Mouse (Mus musculus): ENCODE data around the gene Nol8. TPM values are rescaled to one million over a fixed set of nuclear protein-coding genes. Genes with fewer than 3 reads are reported as not detected.

Nol8 gene
- polyA plus RNA-seq, 1 experiment from 2014 or later, result 9.4 TPM

GRCm38 (mm10) chr13:49644731-49645529 lies 7.9 kb upstream of the Nol8 start:
- TF ChIP-seq EP300 (optimal IDR thresholded peaks at IDR 0.05) (peak; percentile 44), CTCF (IDR thresholded peaks at IDR 0.05; ENCODE audit: low read depth) (peak; percentile 79)
- Histone ChIP-seq H3K9ac (ENCODE audit: low read length) (no peak overlapping the region), H3K27ac (replicated peaks) (peak overlapping the region; percentile 35), H3K4me2 (replicated peaks; ENCODE audit: low read depth) (no peak overlapping the region), H3K4me1 (replicated peaks; ENCODE audit: control insufficient read depth, insufficient read depth) (no peaks in the 10 kb centered on the region), H3K9me3 (ENCODE audit: control insufficient read depth, low read length) (no peaks in the 10 kb centered on the region), H3K27me3 (ENCODE audit: control insufficient read depth, insufficient read depth, low read length) (no peaks in the 10 kb centered on the region), H3K4me3 (ENCODE audit: low read depth, low read length) (no peak overlapping the region), H3K36me3 (ENCODE audit: control insufficient read depth, insufficient read depth, low read length) (no peaks in the 10 kb centered on the region)
- no peak for DNase-seq (ENCODE audit: low spot score)
- peak; percentile 71 for ATAC-seq (ENCODE audit: low FRiP score, low TSS enrichment)
- 32% methylated on average over 2 of the region's 2 CpGs for WGBS

- Histone ChIP-seq H3K27me3 (ENCODE audit: control insufficient read depth, insufficient read depth, low read length) (no peaks in the 10 kb centered on the region), H3K36me3 (ENCODE audit: control insufficient read depth, insufficient read depth, low read length) (no peaks in the 10 kb centered on the region), H3K9me3 (ENCODE audit: control insufficient read depth, low read length) (no peaks in the 10 kb centered on the region), H3K27ac (replicated peaks) (no peak overlapping the region), H3K4me2 (replicated peaks; ENCODE audit: low read depth) (no peak overlapping the region), H3K4me1 (replicated peaks; ENCODE audit: control insufficient read depth, insufficient read depth) (no peaks in the 10 kb centered on the region), H3K4me3 (ENCODE audit: low read depth, low read length) (no peak overlapping the region), H3K9ac (ENCODE audit: low read length) (no peak overlapping the region)
- TF ChIP-seq CTCF (IDR thresholded peaks at IDR 0.05; ENCODE audit: low read depth) (no peak), EP300 (optimal IDR thresholded peaks at IDR 0.05) (no peak)
- DNase-seq (ENCODE audit: low spot score) (no peak), ATAC-seq (ENCODE audit: low FRiP score, low TSS enrichment) (no peak)
- WGBS, result 74% methylated on average over 1 of the region's 1 CpGs
Observed at GRCm38 (mm10) chr13:49646019-49646418, 6.9 kb upstream of the Nol8 start.

DNA sequence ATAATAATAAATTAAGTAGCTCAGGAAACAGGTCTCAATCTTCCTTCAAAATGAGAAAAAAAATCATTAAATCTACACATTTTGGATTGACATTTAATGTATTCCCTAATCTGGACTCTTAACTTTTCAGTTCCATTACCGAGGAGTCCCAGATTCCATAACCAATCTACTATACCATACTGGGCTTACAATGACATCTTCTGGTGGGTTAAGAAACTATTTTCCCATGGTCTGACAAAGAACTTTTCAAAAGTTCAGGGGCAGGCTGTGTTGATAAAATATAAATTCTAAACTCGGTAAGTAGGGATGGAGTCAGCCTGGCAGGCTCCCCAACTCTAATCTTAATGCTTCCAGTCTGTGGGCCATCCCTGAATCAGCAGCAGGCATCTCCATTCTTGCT lies 1.7 kb upstream of the Nol8 start:
- Histone ChIP-seq H3K36me3 (ENCODE audit: control insufficient read depth, insufficient read depth, low read length) (no peaks in the 10 kb centered on the region), H3K4me3 (ENCODE audit: low read depth, low read length) (no peak overlapping the region), H3K4me1 (replicated peaks; ENCODE audit: control insufficient read depth, insufficient read depth) (no peaks in the 10 kb centered on the region), H3K4me2 (replicated peaks; ENCODE audit: low read depth) (no peak overlapping the region), H3K9me3 (ENCODE audit: control insufficient read depth, low read length) (no peaks in the 10 kb centered on the region), H3K9ac (ENCODE audit: low read length) (no peak overlapping the region), H3K27me3 (ENCODE audit: control insufficient read depth, insufficient read depth, low read length) (no peaks in the 10 kb centered on the region), H3K27ac (replicated peaks) (no peak overlapping the region)
- TF ChIP-seq EP300 (optimal IDR thresholded peaks at IDR 0.05), result no peak
- peak; percentile 57 for TF ChIP-seq CTCF (IDR thresholded peaks at IDR 0.05; ENCODE audit: low read depth)
- ATAC-seq (ENCODE audit: low FRiP score, low TSS enrichment) (no peak), DNase-seq (ENCODE audit: low spot score) (no peak)
- 22% methylated on average over 2 of the region's 2 CpGs for WGBS

GRCm38 (mm10) chr13:49651781-49652351 lies 1.0 kb upstream of the Nol8 start:
- Histone ChIP-seq H3K9ac (ENCODE audit: low read length) (peak overlapping the region; percentile 58), H3K27me3 (ENCODE audit: control insufficient read depth, insufficient read depth, low read length) (no peaks in the 10 kb centered on the region), H3K4me3 (ENCODE audit: low read depth, low read length) (peak overlapping the region; percentile 54), H3K9me3 (ENCODE audit: control insufficient read depth, low read length) (no peaks in the 10 kb centered on the region), H3K4me2 (replicated peaks; ENCODE audit: low read depth) (peak overlapping the region; percentile 89), H3K27ac (replicated peaks) (no peak overlapping the region), H3K4me1 (replicated peaks; ENCODE audit: control insufficient read depth, insufficient read depth) (no peaks in the 10 kb centered on the region), H3K36me3 (ENCODE audit: control insufficient read depth, insufficient read depth, low read length) (no peaks in the 10 kb centered on the region)
- no peak for TF ChIP-seq EP300 (optimal IDR thresholded peaks at IDR 0.05)
- TF ChIP-seq CTCF (IDR thresholded peaks at IDR 0.05; ENCODE audit: low read depth), result no peak
- 3% methylated on average over 4 of the region's 4 CpGs for WGBS
- DNase-seq (ENCODE audit: low spot score) (no peak), ATAC-seq (ENCODE audit: low FRiP score, low TSS enrichment) (no peak)

- no peak for TF ChIP-seq EP300 (optimal IDR thresholded peaks at IDR 0.05)
- TF ChIP-seq CTCF (IDR thresholded peaks at IDR 0.05; ENCODE audit: low read depth), result no peak
- ATAC-seq (ENCODE audit: low FRiP score, low TSS enrichment) (peak; percentile 80), DNase-seq (ENCODE audit: low spot score) (no peak)
- under 1% methylated on average over 16 of the region's 16 CpGs for WGBS
- Histone ChIP-seq H3K27me3 (ENCODE audit: control insufficient read depth, insufficient read depth, low read length) (no peaks in the 10 kb centered on the region), H3K36me3 (ENCODE audit: control insufficient read depth, insufficient read depth, low read length) (no peaks in the 10 kb centered on the region), H3K9ac (ENCODE audit: low read length) (peak overlapping the region; percentile 59), H3K4me2 (replicated peaks; ENCODE audit: low read depth) (peak overlapping the region; percentile 66), H3K4me3 (ENCODE audit: low read depth, low read length) (peak overlapping the region; percentile 54), H3K27ac (replicated peaks) (no peak overlapping the region; the same call in 1 of the 2 replicates), H3K9me3 (ENCODE audit: control insufficient read depth, low read length) (no peaks in the 10 kb centered on the region), H3K4me1 (replicated peaks; ENCODE audit: control insufficient read depth, insufficient read depth) (no peaks in the 10 kb centered on the region)
Observed at GRCm38 (mm10) chr13:49653180-49653541, 283 bp downstream of the Nol8 start.

GRCm38 (mm10) chr13:49677793-49678192 lies 24.9 kb downstream of the Nol8 start:
- H3K36me3 ChIP-seq (ENCODE audit: control insufficient read depth, insufficient read depth, low read length), result no peaks in the 10 kb centered on the region
- DNase-seq (ENCODE audit: low spot score), result no peak
- H3K9me3 ChIP-seq (ENCODE audit: control insufficient read depth, low read length), result no peaks in the 10 kb centered on the region
- ATAC-seq (ENCODE audit: low FRiP score, low TSS enrichment), result no peak
- no peak overlapping the region for H3K4me3 ChIP-seq (ENCODE audit: low read depth, low read length)
- no peak overlapping the region for H3K4me2 ChIP-seq (replicated peaks; ENCODE audit: low read depth)
- H3K4me1 ChIP-seq (replicated peaks; ENCODE audit: control insufficient read depth, insufficient read depth), result no peaks in the 10 kb centered on the region
- TF ChIP-seq CTCF (IDR thresholded peaks at IDR 0.05; ENCODE audit: low read depth) (no peak), EP300 (optimal IDR thresholded peaks at IDR 0.05) (no peak)
- 85% methylated on average over 2 of the region's 2 CpGs for WGBS
- H3K9ac ChIP-seq (ENCODE audit: low read length), result no peak overlapping the region
- no peaks in the 10 kb centered on the region for H3K27me3 ChIP-seq (ENCODE audit: control insufficient read depth, insufficient read depth, low read length)
- H3K27ac ChIP-seq (replicated peaks), result no peak overlapping the region
